Mouse (Mus musculus): ENCODE data around the gene Kcne1.

DNA sequence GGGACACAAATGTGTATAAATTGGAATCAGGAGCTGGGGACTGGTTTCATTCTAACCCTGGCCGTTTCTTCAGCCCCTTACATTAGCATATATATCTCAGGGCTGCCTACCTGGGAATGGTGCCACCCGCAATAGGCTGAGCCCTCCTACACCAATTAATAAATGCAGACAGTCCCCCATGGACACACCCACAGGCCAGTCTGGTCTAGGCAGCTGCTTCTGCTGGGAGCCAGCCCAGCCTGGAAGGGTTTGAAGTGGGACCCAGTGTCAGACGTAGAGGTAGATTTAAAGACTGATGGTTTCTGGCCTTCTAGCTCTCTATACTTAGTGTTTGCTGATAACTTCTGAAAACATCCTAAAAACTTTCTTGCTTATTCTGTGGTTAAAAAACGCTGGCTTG lies 50.1 kb downstream of the Kcne1 start:
- TF ChIP-seq CTCF (IDR thresholded peaks at IDR 0.05; ENCODE audit: borderline replicate concordance, extremely low read depth, insufficient read depth, insufficient read length), result no peak
- no peak for TF ChIP-seq POLR2A (IDR thresholded peaks at IDR 0.05; ENCODE audit: borderline replicate concordance, extremely low read depth, insufficient read depth, insufficient read length, poor library complexity, severe bottlenecking)
